Mouse (Mus musculus) liver, embryonic 16.5 days (tissue): Measurements from ENCODE around the gene Nos2. TPM values are rescaled to one million over a fixed set of nuclear protein-coding genes. Genes with fewer than 3 reads are reported as not detected.

Source experiments
- ATAC-seq: fragments of 200-750 bp; cut with Nextera tagmentation; 2 replicates; pipeline ENCODE4 v1.8.0; 2017; ENCODE audit warnings: low read depth, mild to moderate bottlenecking, moderate number of reproducible peaks, moderate library complexity
- H3K27ac ChIP-seq: fragments of 300-500 bp; sonication (generic); 2 replicates; pipeline ENCODE4 v1.5.1; 2014; ENCODE audit warnings: mild to moderate bottlenecking, low read length
- H3K27me3 ChIP-seq: fragments of 300-500 bp; sonication (generic); 2 replicates; pipeline ENCODE4 v1.6.1; 2014; ENCODE audit warnings: low read depth, low read length, mixed read lengths; ENCODE audit not compliant: control insufficient read depth, insufficient read depth
- H3K36me3 ChIP-seq: fragments of 300-500 bp; sonication (generic); 2 replicates; pipeline ENCODE4 v1.6.1; 2014; ENCODE audit warnings: mild to moderate bottlenecking; ENCODE audit not compliant: control insufficient read depth, insufficient read depth
- H3K4me1 ChIP-seq: fragments of 300-500 bp; sonication (generic); 2 replicates; pipeline ENCODE4 v1.6.1; 2014; ENCODE audit warnings: low read depth, low read length, mixed read lengths; ENCODE audit not compliant: control insufficient read depth
- H3K4me2 ChIP-seq: fragments of 300-500 bp; sonication (generic); 2 replicates; pipeline ENCODE4 v1.6.1; 2014; ENCODE audit warnings: low read depth, low read length, mixed read lengths
- H3K4me3 ChIP-seq: fragments of 300-500 bp; sonication (generic); 2 replicates; pipeline ENCODE4 v1.5.1; 2014; ENCODE audit warnings: low read depth, mild to moderate bottlenecking, low read length
- H3K9ac ChIP-seq: fragments of 300-500 bp; sonication (generic); 2 replicates; pipeline ENCODE4 v1.6.1; 2014; ENCODE audit warnings: low read depth, low read length
- H3K9me3 ChIP-seq: fragments of 300-500 bp; sonication (generic); replicated peaks from 2 replicates; pipeline ENCODE4 v1.6.1; 2016; ENCODE audit warnings: low read length; ENCODE audit not compliant: control insufficient read depth
- WGBS: fragments of 180-500 bp; shearing (Covaris S2); extraction: QIAGEN DNeasy Blood & Tissue Kit; methylation state at CpG from one replicate; pipeline ENCODE4 v1.1.7; 2014; ENCODE audit not compliant: insufficient replicate concordance; 5-methylcytosine and 5-hydroxymethylcytosine counted together
- polyA plus RNA-seq: library from polyadenylated mRNA; unstranded; fragments of >200 nt; fragmentation: Nextera tagmentation; extraction: Ambion mirVana; gene quantifications from 2 replicates; pipeline ENCODE4 v1.2.1, GENCODE M21; 2015

Gene Nos2
- polyA plus RNA-seq, 1 experiment from 2014 or later: 0.06 TPM

- WGBS: 46% methylated on average over 6 of the region's 6 CpGs
- Histone ChIP-seq H3K4me2 (no peak overlapping the region), H3K27me3 (no peaks in the 10 kb centered on the region), H3K4me3 (no peak overlapping the region), H3K36me3 (no peaks in the 10 kb centered on the region), H3K9ac (no peak overlapping the region), H3K27ac (no peak overlapping the region), H3K9me3 (no peaks in the 10 kb centered on the region), H3K4me1 (no peaks in the 10 kb centered on the region)
- ATAC-seq: no peak
Observed at GRCm38 (mm10) chr11:78915473-78915872, 5.1 kb upstream of the Nos2 start.

DNA sequence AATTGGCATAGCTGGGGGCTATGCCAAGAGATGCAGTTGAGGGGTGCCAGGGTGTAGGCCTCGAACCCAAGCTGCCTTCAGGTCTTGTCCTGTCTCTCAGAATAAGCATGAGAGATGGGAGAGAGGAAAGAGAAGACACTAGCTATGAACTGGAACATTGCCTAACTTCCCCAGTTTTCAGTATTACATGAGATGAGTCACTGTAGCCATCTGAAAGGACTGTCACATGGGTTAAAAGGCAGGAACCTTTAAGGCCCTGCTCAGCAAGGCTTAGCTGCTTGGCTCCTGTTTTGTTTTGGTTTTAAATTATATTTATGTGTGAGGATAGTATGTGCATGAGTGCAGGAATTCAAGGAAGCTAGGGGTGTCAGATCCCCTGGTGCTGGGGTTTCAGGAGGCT is 4.2 kb upstream of the Nos2 start:
- WGBS: 17% methylated on average over 1 of the region's 1 CpGs
- Histone ChIP-seq H3K27me3 (no peaks in the 10 kb centered on the region; the same call in 1 of the 2 replicates), H3K27ac (no peak overlapping the region), H3K9ac (no peak overlapping the region), H3K9me3 (no peaks in the 10 kb centered on the region), H3K4me3 (no peak overlapping the region), H3K36me3 (no peaks in the 10 kb centered on the region), H3K4me1 (no peaks in the 10 kb centered on the region), H3K4me2 (no peak overlapping the region)
- no peak for ATAC-seq

DNA sequence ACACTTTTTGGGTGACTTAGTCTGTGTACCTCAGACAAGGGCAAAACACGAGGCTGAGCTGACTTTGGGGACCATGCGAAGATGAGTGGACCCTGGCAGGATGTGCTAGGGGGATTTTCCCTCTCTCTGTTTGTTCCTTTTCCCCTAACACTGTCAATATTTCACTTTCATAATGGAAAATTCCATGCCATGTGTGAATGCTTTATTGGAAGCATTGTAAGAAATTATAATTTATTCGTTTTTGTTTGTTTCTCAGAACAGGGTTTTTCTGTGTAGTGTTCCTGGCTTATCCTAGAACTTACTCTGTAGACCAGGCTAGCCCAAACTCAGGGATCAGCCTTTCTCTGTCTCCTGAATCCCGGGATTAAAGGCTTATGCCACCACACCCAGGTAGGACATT is 842 bp upstream of the Nos2 start:
- no peaks in the 10 kb centered on the region for H3K4me1 ChIP-seq
- no peaks in the 10 kb centered on the region for H3K36me3 ChIP-seq
- WGBS: 44% methylated on average over 4 of the region's 4 CpGs
- peaks cover 15% of the 10 kb centered on the region for H3K27me3 ChIP-seq
- no peak overlapping the region for H3K27ac ChIP-seq
- H3K9ac ChIP-seq: no peak overlapping the region
- H3K4me2 ChIP-seq: no peak overlapping the region
- H3K9me3 ChIP-seq: no peaks in the 10 kb centered on the region
- no peak overlapping the region for H3K4me3 ChIP-seq
- ATAC-seq: no peak

- H3K4me3 ChIP-seq: no peak overlapping the region
- no peak overlapping the region for H3K27ac ChIP-seq
- ATAC-seq: no peak
- 28% methylated on average over 8 of the region's 8 CpGs for WGBS
- H3K9me3 ChIP-seq: no peaks in the 10 kb centered on the region
- peaks cover 34% of the 10 kb centered on the region for H3K27me3 ChIP-seq
- no peaks in the 10 kb centered on the region for H3K4me1 ChIP-seq
- no peaks in the 10 kb centered on the region for H3K36me3 ChIP-seq
- no peak overlapping the region for H3K4me2 ChIP-seq
- H3K9ac ChIP-seq: no peak overlapping the region
Observed at GRCm38 (mm10) chr11:78922678-78923407, 2.3 kb downstream of the Nos2 start.

DNA sequence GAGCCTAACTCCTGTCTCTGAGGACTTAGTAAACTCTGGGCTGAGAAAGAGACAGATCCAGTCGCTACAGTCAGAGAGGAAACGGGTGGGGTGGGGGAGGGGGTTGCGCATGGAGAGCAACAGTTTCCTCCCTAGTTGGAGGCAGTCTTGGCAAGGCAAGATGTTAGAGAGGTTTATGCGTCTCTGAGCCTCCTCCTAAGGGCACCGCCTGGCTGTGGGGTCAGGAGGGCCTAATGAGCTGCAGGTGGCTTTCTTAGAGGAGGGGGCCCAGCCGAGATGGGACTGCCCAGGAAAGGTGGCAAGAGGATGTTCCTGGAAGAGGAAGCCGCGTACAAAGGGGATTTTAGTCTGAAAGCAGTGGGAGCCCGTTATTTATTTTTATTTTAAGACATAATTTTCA is 3.5 kb downstream of the Nos2 start:
- H3K27me3 ChIP-seq: peaks cover 34% of the 10 kb centered on the region
- H3K4me3 ChIP-seq: no peak overlapping the region
- no peak overlapping the region for H3K4me2 ChIP-seq
- 6% methylated on average over 9 of the region's 9 CpGs for WGBS
- no peak for ATAC-seq
- H3K4me1 ChIP-seq: no peaks in the 10 kb centered on the region
- no peaks in the 10 kb centered on the region for H3K9me3 ChIP-seq
- no peaks in the 10 kb centered on the region for H3K36me3 ChIP-seq
- no peak overlapping the region for H3K9ac ChIP-seq
- H3K27ac ChIP-seq: no peak overlapping the region

DNA sequence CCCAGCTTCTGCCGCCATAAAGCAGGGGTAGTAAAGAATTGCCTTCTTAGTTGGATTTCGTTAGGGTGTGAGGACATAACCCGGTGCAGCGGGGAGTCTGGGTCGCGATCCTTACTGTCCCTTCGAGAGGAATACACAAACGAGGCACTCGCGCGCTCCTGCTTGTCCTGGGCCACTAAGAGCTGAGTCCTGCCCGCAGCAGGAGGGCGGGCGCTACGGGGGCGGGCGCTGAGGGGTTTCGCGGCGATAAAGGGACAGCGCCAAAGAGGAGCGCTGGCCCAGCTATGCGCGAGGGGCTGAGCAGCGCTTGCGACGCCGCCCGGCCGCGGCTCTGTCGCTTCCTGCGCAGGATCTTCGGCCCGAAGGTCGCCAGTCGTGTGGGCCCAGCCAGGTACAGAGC is 4.3 kb downstream of the Nos2 start:
- Histone ChIP-seq H3K9me3 (no peaks in the 10 kb centered on the region), H3K36me3 (no peaks in the 10 kb centered on the region), H3K27me3 (peaks cover 34% of the 10 kb centered on the region), H3K4me2 (peak overlapping the region; percentile 55), H3K9ac (no peak overlapping the region), H3K27ac (no peak overlapping the region), H3K4me3 (peak overlapping the region; percentile 40), H3K4me1 (no peaks in the 10 kb centered on the region)
- ATAC-seq: no peak
- 0% methylated on average over 37 of the region's 37 CpGs for WGBS

DNA sequence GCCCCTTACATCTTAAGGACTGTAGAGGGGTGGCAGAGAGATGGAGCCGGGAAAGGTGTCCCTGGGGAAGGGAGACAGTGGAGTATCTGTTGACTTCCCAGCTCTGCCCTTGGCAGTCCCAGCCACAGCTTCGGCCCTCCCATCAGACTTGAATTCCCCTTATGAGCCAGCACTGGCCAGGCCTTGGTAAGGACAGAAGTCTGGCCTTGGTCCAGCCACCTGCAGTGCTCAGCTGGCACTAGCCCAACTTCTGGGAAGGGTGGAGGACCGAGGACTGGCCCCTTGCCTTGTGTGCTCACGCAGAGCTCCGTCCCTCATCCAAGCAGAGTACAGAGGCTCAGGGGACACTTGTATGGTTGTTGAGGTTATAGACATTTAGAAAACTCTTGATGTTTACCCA is 8.8 kb downstream of the Nos2 start:
- no peak for ATAC-seq
- WGBS: 65% methylated on average over 5 of the region's 5 CpGs
- Histone ChIP-seq H3K27ac (no peak overlapping the region), H3K36me3 (no peaks in the 10 kb centered on the region), H3K27me3 (peaks cover 24% of the 10 kb centered on the region), H3K4me2 (no peak overlapping the region), H3K4me1 (no peaks in the 10 kb centered on the region), H3K9me3 (no peaks in the 10 kb centered on the region), H3K9ac (no peak overlapping the region), H3K4me3 (no peak overlapping the region)

DNA sequence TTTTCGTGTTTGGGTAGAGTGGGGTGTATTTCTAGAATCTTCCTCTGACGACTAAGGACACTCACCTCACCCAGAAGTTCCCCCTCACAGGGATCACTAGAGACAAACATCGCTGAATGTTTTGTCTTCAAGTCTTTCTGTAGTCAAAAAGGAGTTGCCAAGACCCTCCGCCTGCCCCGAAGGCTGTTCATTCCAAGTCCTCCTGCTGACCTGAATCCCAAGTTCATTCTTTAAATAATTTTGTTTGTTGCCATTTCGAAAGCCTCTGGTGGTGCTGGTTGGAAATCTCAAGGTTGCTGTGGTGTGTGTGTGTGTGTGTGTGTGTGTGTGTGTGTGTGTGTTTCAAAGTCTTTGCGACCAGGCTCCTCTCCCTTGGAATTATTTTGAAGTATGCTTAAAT is 13.7 kb downstream of the Nos2 start:
- no peaks in the 10 kb centered on the region for H3K36me3 ChIP-seq
- H3K27me3 ChIP-seq: no peaks in the 10 kb centered on the region
- no peaks in the 10 kb centered on the region for H3K9me3 ChIP-seq
- no peak overlapping the region for H3K4me2 ChIP-seq
- H3K4me1 ChIP-seq: no peaks in the 10 kb centered on the region
- no peak overlapping the region for H3K9ac ChIP-seq
- no peak for ATAC-seq
- H3K27ac ChIP-seq: no peak overlapping the region
- no peak overlapping the region for H3K4me3 ChIP-seq
- 66% methylated on average over 7 of the region's 7 CpGs for WGBS

GRCm38 (mm10) chr11:78934727-78935126 is 14.1 kb downstream of the Nos2 start:
- Histone ChIP-seq H3K36me3 (no peaks in the 10 kb centered on the region), H3K9ac (no peak overlapping the region), H3K4me3 (no peak overlapping the region), H3K4me1 (no peaks in the 10 kb centered on the region), H3K27ac (no peak overlapping the region), H3K27me3 (no peaks in the 10 kb centered on the region), H3K9me3 (no peaks in the 10 kb centered on the region), H3K4me2 (no peak overlapping the region)
- WGBS: 55% methylated on average over 4 of the region's 4 CpGs
- ATAC-seq: no peak
